Mouse (Mus musculus): ENCODE measurements at regions not wholly inside any gene's neighbourhood (a gene's known extent, or its start where the extent isn't known, plus 50 kb on each side); places are given as distances from the start of the nearest gene placed in this dataset.
A peak's percentile ranks its signal among the peaks of the same experiment; 100 is the strongest.

DNA sequence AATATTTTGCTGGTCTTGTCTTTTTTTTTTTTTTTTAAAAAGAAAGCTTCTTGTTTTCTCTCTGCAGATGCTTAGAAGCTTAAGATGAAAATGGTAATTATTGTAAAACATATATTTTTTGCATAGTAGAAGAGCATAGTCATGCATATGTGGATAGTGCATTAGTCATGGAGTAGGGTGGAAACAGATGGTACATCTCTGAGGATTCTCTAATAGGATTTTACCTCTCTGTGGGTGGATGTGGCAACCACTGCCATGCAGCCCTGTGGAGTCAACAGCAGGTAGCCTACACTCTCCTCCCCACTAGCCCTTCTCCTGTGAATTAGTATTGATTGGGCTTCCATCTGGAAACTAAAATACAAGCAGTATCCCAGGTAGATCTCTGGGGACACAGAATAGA lies 409.2 kb downstream of the Nr4a2 start:
- DNase-seq (ENCODE audit: extremely low read depth, insufficient read length, low spot score), result no peak

- peak; percentile 1 for DNase-seq (ENCODE audit: extremely low read depth, insufficient read length, low spot score)
Observed at GRCm38 (mm10) chr2:56683574-56683973, 440.2 kb downstream of the Nr4a2 start.

- DNase-seq (ENCODE audit: extremely low read depth, insufficient read length, low spot score), result no peak
Observed at GRCm38 (mm10) chr2:56673861-56674260, 449.9 kb downstream of the Nr4a2 start.

DNA sequence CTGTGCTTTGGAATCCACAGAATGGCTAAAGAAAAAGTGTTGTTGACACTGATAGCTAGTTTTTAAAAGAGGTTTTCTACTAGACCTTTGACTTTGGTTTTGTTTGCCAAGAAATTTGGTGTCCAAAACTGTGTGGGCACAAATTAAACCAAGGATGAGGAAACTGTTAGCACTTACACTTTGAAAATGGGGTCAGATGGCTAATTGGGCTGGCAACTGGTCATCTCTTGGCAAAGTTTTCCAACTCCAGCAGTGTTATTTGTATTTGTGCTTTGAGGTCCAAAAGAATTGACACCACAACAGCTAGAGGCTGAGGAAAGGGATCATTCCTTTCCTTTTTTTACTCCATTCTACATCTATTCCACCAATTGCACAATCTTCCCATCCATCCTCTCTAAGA lies 451.1 kb downstream of the Nr4a2 start:
- no peak for DNase-seq (ENCODE audit: extremely low read depth, insufficient read length, low spot score)

DNA sequence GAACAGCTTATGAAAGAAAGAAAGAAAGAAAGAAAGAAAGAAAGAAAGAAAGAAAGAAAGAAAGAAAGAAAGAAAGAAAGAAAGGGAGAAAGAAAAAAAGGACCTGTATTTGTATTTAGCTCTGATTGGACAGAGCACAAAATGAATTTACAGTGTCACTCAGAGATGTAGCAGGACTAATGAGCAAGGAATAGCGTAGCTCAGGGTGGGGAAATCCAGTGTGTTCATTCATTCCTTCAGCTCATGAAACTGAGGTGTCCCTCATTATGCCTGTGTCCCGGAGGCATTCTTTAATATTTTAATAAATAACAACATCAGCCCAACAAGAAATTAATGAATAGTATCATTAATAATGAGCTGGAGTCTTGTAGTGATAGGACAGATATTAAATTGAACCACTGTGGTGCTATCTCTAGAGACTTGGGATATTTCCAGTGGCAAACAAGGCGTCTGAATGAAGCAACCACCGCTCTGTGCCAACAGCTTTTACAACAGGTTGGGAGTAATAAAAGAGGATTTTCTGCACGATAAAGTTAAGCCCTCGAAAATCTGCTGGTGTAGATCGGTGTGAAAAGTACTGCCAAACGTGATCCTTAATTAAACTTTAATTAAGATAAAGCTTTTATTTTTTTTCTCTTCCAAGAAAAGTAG lies 461.4 kb downstream of the Nr4a2 start:
- no peak for DNase-seq (ENCODE audit: extremely low read depth, insufficient read length, low spot score)
